24 mouse cellular contexts compared by ENCODE assay signal in genomic region chr7:115511091-115511490, GRCm38 (mm10).
A peak's percentile ranks its signal among the peaks of the same experiment; 100 is the strongest.
DNase-seq lines count a peak whose midpoint lies in the region; ATAC-seq lines count a peak whose summit lies in the region.
"Had no signal": no experiment of that assay in that cellular context is flagged by ENCODE, and none has a peak within 500 bp of the region (broad histone marks: within the 10 kb centered on the region; RNA-seq: fewer than 3 reads in every experiment).

No protein-coding gene starts in this region.

- intact Hi-C loops in left cerebral cortex, postnatal 4 days (cut with DNase I): no loop called here
- intact Hi-C loops in heart, postnatal 10 days (cut with DNase I): no loop called here

- peak; percentile 93 for DNase-seq in heart, adult 11 months
- DNase-seq in left cerebral cortex, postnatal 4 days: peak; percentile 17
- DNase-seq in left cerebral cortex, adult 18-20 months (ENCODE audit: low spot score in 2 of 2): no peak
- peak; percentile 27 to 37 for DNase-seq in heart, postnatal 10 days
- DNase-seq in skeletal muscle tissue, adult 2 months (ENCODE audit: low read depth, low spot score): peak; percentile 43
- DNase-seq in testis, postnatal 10 days (ENCODE audit: low spot score): no peak
- DNase-seq: adrenal gland, postnatal 10 days; cerebellum, adult 2 months; kidney, adult 9 months; kidney, postnatal 14 days; layer of hippocampus, postnatal 36 days; lung, adult 18-20 months; lung, postnatal 10 days; right cerebral cortex, postnatal 25 days; thymus, adult 2 months; thymus, postnatal 4 days had no signal

- H3K36me3 ChIP-seq in heart, embryonic 11.5 days (ENCODE audit: control insufficient read depth, insufficient read depth, low read length): no peaks in the 10 kb centered on the region
- H3K36me3 ChIP-seq: embryonic facial prominence, embryonic 10.5 days; forebrain, embryonic 15.5 days; midbrain, embryonic 10.5 days had no signal

- H3K4me3 ChIP-seq in heart, embryonic 11.5 days (ENCODE audit: low read depth, low read length): no peak overlapping the region
- H3K4me3 ChIP-seq: embryonic facial prominence, embryonic 10.5 days; forebrain, embryonic 15.5 days; layer of hippocampus, adult 2 months; limb, embryonic 13.5 days; liver, embryonic 12.5 days; midbrain, embryonic 10.5 days had no signal

- H3K27ac ChIP-seq in heart, embryonic 11.5 days (ENCODE audit: low read depth, low read length): no peak overlapping the region
- H3K27ac ChIP-seq: embryonic facial prominence, embryonic 10.5 days; forebrain, embryonic 15.5 days; layer of hippocampus, adult 2 months; limb, embryonic 13.5 days; liver, embryonic 12.5 days; midbrain, embryonic 10.5 days had no signal

- no peaks in the 10 kb centered on the region for H3K27me3 ChIP-seq in heart, embryonic 11.5 days (ENCODE audit: control insufficient read depth, insufficient read depth, low read length)
- H3K27me3 ChIP-seq: forebrain, embryonic 15.5 days; liver, embryonic 12.5 days had no signal

- no peak overlapping the region for H3K9ac ChIP-seq in heart, embryonic 11.5 days (ENCODE audit: low read depth, low read length)
- H3K9ac ChIP-seq: forebrain, embryonic 15.5 days; limb, embryonic 13.5 days; liver, embryonic 12.5 days had no signal

- H3K9me3 ChIP-seq in heart, embryonic 11.5 days (replicated peaks; ENCODE audit: control insufficient read depth, low read length): no peaks in the 10 kb centered on the region
- H3K9me3 ChIP-seq: embryonic facial prominence, embryonic 10.5 days; forebrain, embryonic 15.5 days; limb, embryonic 13.5 days; liver, embryonic 12.5 days; midbrain, embryonic 10.5 days had no signal

- peaks cover 2% of the 10 kb centered on the region; the same call in 1 of the 2 replicates for H3K4me1 ChIP-seq in heart, embryonic 11.5 days (ENCODE audit: control insufficient read depth, insufficient read depth, low read length)
- H3K4me1 ChIP-seq: liver, embryonic 12.5 days had no signal

- WGBS in heart, embryonic 11.5 days (ENCODE audit: insufficient replicate concordance): 75% methylated on average over 5 of the region's 5 CpGs

- ATAC-seq in heart, embryonic 11.5 days (replicated peaks; ENCODE audit: insufficient number of reproducible peaks, low FRiP score, low TSS enrichment): no peak
- ATAC-seq: forebrain, embryonic 15.5 days; intestine, embryonic 16.5 days; liver, embryonic 12.5 days had no signal

- no peak overlapping the region for H3K4me2 ChIP-seq in heart, embryonic 11.5 days
- H3K4me2 ChIP-seq: forebrain, embryonic 15.5 days; limb, embryonic 13.5 days; liver, embryonic 12.5 days had no signal

Comparison
In these comparisons a context has a peak if more than half of its experiments do, and no peak if none do; other contexts are left out.
1. DNase-seq: peak in heart, adult 11 months (single experiment), left cerebral cortex, postnatal 4 days (single experiment), heart, postnatal 10 days (2 of 2) and skeletal muscle tissue, adult 2 months (single experiment); none in left cerebral cortex, adult 18-20 months (0 of 2) and testis, postnatal 10 days (single experiment).